18 mouse cellular contexts compared by ENCODE assay signal in the genomic region with DNA sequence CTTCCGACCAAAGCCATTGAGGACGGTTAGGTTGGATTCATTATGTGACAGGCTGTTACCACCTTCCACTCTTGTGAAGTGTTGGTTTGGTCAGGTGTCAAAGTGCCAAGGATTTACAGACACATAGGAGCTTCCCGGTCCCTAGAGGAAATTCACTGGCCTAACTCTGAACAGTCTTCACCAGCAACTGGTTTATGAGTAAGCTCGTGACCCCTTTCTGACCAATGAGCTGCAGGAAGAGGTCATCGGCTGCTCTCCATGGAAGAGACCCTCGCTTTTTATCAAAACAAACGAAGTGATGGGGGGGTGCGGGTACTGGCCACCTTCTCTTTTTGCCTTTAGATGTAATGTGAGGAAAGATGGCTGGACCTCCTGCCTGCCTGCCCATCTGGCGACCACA. TPM values are rescaled to one million over a fixed set of nuclear protein-coding genes. Genes with fewer than 3 reads are reported as not detected.
DNase-seq lines count a peak whose midpoint lies in the region; ATAC-seq lines count a peak whose summit lies in the region.
"Had no signal": no experiment of that assay in that cellular context is flagged by ENCODE, and none has a peak within 500 bp of the region (broad histone marks: within the 10 kb centered on the region; RNA-seq: fewer than 3 reads in every experiment).

No protein-coding gene starts in this region.

- H3K9me3 ChIP-seq in midbrain, embryonic 10.5 days (replicated peaks), result no peaks in the 10 kb centered on the region
- no peaks in the 10 kb centered on the region for H3K9me3 ChIP-seq in midbrain, embryonic 14.5 days (ENCODE audit: control insufficient read depth, low read length)
- no peaks in the 10 kb centered on the region for H3K9me3 ChIP-seq in limb, embryonic 12.5 days
- H3K9me3 ChIP-seq: embryonic facial prominence, embryonic 13.5 days; forebrain, embryonic 12.5 days; heart, embryonic 12.5 days; hindbrain, embryonic 12.5 days had no signal

- no peaks in the 10 kb centered on the region for H3K27me3 ChIP-seq in midbrain, embryonic 10.5 days (ENCODE audit: low read depth, poor library complexity, severe bottlenecking)
- H3K27me3 ChIP-seq in midbrain, embryonic 14.5 days (ENCODE audit: control insufficient read depth, insufficient read depth, low read length), result no peaks in the 10 kb centered on the region
- H3K27me3 ChIP-seq in limb, embryonic 12.5 days, result no peaks in the 10 kb centered on the region
- H3K27me3 ChIP-seq: heart, embryonic 12.5 days; hindbrain, embryonic 12.5 days had no signal

- no peak for ATAC-seq in midbrain, embryonic 14.5 days (ENCODE audit: low FRiP score, low TSS enrichment)
- ATAC-seq in limb, embryonic 12.5 days (ENCODE audit: insufficient number of reproducible peaks, insufficient read depth, low FRiP score, low TSS enrichment, low read depth), result no peak
- ATAC-seq: forebrain, embryonic 16.5 days; hindbrain, postnatal 0 days had no signal

- DNase-seq in embryo, embryonic 10 days (ENCODE audit: low spot score), result peak; percentile 31
- no peak for DNase-seq in embryo, embryonic 11 days
- peak; percentile 28 for DNase-seq in midbrain, embryonic 10.5 days (ENCODE audit: low spot score)
- DNase-seq in midbrain, embryonic 14.5 days, result no peak
- peak; percentile 40 for DNase-seq in embryo, embryonic 10.5 days (ENCODE audit: low spot score)
- no peak for DNase-seq in thymus, adult 18-20 months
- DNase-seq: adrenal gland, postnatal 10 days; cerebellum, adult 11-12 months; cerebellum, adult 9-10 months; cerebellum, postnatal 25 days; gastrocnemius, postnatal 14 days had no signal

- no peak overlapping the region for H3K4me2 ChIP-seq in midbrain, embryonic 14.5 days (ENCODE audit: low read length)
- no peak overlapping the region for H3K4me2 ChIP-seq in limb, embryonic 12.5 days
- H3K4me2 ChIP-seq: embryonic facial prominence, embryonic 13.5 days; forebrain, embryonic 12.5 days; heart, embryonic 12.5 days; hindbrain, embryonic 12.5 days had no signal

- WGBS in midbrain, embryonic 10.5 days, result 79% methylated on average over 9 of the region's 9 CpGs
- WGBS in midbrain, embryonic 14.5 days, result 91% methylated on average over 9 of the region's 9 CpGs
- 51% methylated on average over 9 of the region's 9 CpGs for WGBS in limb, embryonic 12.5 days

- H3K4me1 ChIP-seq in midbrain, embryonic 10.5 days, result peaks cover 3% of the 10 kb centered on the region; the same call in 1 of the 2 replicates
- no peaks in the 10 kb centered on the region for H3K4me1 ChIP-seq in midbrain, embryonic 14.5 days (ENCODE audit: control insufficient read depth, insufficient read depth, low read length)
- peaks cover 32% of the 10 kb centered on the region for H3K4me1 ChIP-seq in limb, embryonic 12.5 days (replicated peaks)
- H3K4me1 ChIP-seq: heart, embryonic 12.5 days had no signal

- H3K9ac ChIP-seq in midbrain, embryonic 14.5 days (replicated peaks; ENCODE audit: low read length), result no peak overlapping the region
- no peak overlapping the region for H3K9ac ChIP-seq in limb, embryonic 12.5 days (replicated peaks)
- H3K9ac ChIP-seq: embryonic facial prominence, embryonic 13.5 days; forebrain, embryonic 12.5 days; heart, embryonic 12.5 days; hindbrain, embryonic 12.5 days had no signal

- no peaks in the 10 kb centered on the region for H3K36me3 ChIP-seq in midbrain, embryonic 10.5 days
- H3K36me3 ChIP-seq in midbrain, embryonic 14.5 days (ENCODE audit: control insufficient read depth, insufficient read depth, low read length), result no peaks in the 10 kb centered on the region
- H3K36me3 ChIP-seq in limb, embryonic 12.5 days, result no peaks in the 10 kb centered on the region
- H3K36me3 ChIP-seq: embryonic facial prominence, embryonic 13.5 days; forebrain, embryonic 12.5 days; heart, embryonic 12.5 days; hindbrain, embryonic 12.5 days had no signal

- no peak overlapping the region for H3K27ac ChIP-seq in midbrain, embryonic 10.5 days (replicated peaks)
- H3K27ac ChIP-seq in midbrain, embryonic 14.5 days (replicated peaks; ENCODE audit: low read depth, low read length), result no peak overlapping the region
- peak overlapping the region; percentile 69; the same call in 1 of the 2 replicates for H3K27ac ChIP-seq in limb, embryonic 12.5 days
- H3K27ac ChIP-seq: embryonic facial prominence, embryonic 13.5 days; forebrain, embryonic 12.5 days; hindbrain, embryonic 12.5 days; hindbrain, postnatal 0 days had no signal

- H3K4me3 ChIP-seq in midbrain, embryonic 10.5 days, result no peak overlapping the region
- no peak overlapping the region for H3K4me3 ChIP-seq in midbrain, embryonic 14.5 days (replicated peaks; ENCODE audit: low read depth, low read length)
- H3K4me3 ChIP-seq in limb, embryonic 12.5 days (replicated peaks), result no peak overlapping the region
- H3K4me3 ChIP-seq: embryonic facial prominence, embryonic 13.5 days; forebrain, embryonic 12.5 days; heart, embryonic 12.5 days; hindbrain, embryonic 12.5 days had no signal

RNA-seq across cellular contexts. Expression of a gene that starts 17.4 kb away (rescaled TPM):
- polyA plus RNA-seq in midbrain, embryonic 10.5 days (2016; fragmentation: Nextera tagmentation; extraction: Ambion mirVana), result 26.8 and 27.4 TPM in 2 replicates
- polyA plus RNA-seq in midbrain, embryonic 14.5 days (2014; fragmentation: Nextera tagmentation; extraction: Ambion mirVana), result 67.5 and 87.9 TPM in 2 replicates
- polyA plus RNA-seq in limb, embryonic 12.5 days (2016; fragmentation: Nextera tagmentation; extraction: Ambion mirVana), result 80.8 and 83.5 TPM in 2 replicates

Comparison
In these comparisons a context has a peak if more than half of its experiments do, and no peak if none do; other contexts are left out.
1. DNase-seq: peak in embryo, embryonic 10 days (single experiment), midbrain, embryonic 10.5 days (single experiment) and embryo, embryonic 10.5 days (single experiment); none in embryo, embryonic 11 days (single experiment), midbrain, embryonic 14.5 days (single experiment) and thymus, adult 18-20 months (0 of 2).